Mouse (Mus musculus) erythroblast, embryonic 14.5 days (primary cell): Measurements from ENCODE around the gene Uba3. TPM values are rescaled to one million over a fixed set of nuclear protein-coding genes. Genes with fewer than 3 reads are reported as not detected.

ENCODE experiments used
- H3K27me3 ChIP-seq: 2 replicates; pipeline ENCODE4 v1.6.1; 2012; ENCODE audit warnings: inconsistent platforms; ENCODE audit not compliant: control insufficient read depth
- H3K36me3 ChIP-seq: 2 replicates; pipeline ENCODE4 v1.6.1; 2012; ENCODE audit warnings: mild to moderate bottlenecking, inconsistent platforms; ENCODE audit not compliant: control insufficient read depth
- H3K4me1 ChIP-seq: 2 replicates; pipeline ENCODE4 v1.6.1; 2012; ENCODE audit warnings: inconsistent platforms; ENCODE audit not compliant: control insufficient read depth
- H3K4me3 ChIP-seq: replicated peaks from 2 replicates; pipeline ENCODE3; 2012; ENCODE audit warnings: moderate library complexity, mild to moderate bottlenecking, inconsistent platforms
- H3K9me3 ChIP-seq: 2 replicates; pipeline ENCODE4 v1.6.1; 2012; ENCODE audit warnings: low read length, inconsistent platforms, mixed read lengths; ENCODE audit not compliant: control insufficient read depth
- GATA1 ChIP-seq: IDR thresholded peaks from 2 replicates; pipeline ENCODE4 v1.6.1; 2012; ENCODE audit warnings: low read length, inconsistent platforms, mixed read lengths
- TAL1 ChIP-seq: IDR thresholded peaks from 3 replicates; pipeline ENCODE4 v1.6.1; 2012; ENCODE audit warnings: low read length, inconsistent platforms, mixed read lengths
- polyA plus RNA-seq: library from polyadenylated mRNA; stranded (reverse); fragments of >175 nt; gene quantifications from 2 replicates; pipeline ENCODE4 v1.2.3, GENCODE M21; 2012

Gene Uba3
- polyA plus RNA-seq, 1 experiment = 0.89 TPM

- no peak for TF ChIP-seq GATA1
- no peak for TF ChIP-seq TAL1
- H3K4me3 ChIP-seq = no peak overlapping the region
- peaks cover 35% of the 10 kb centered on the region for H3K36me3 ChIP-seq
- no peaks in the 10 kb centered on the region for H3K4me1 ChIP-seq
- peaks cover 8% of the 10 kb centered on the region for H3K9me3 ChIP-seq
- no peaks in the 10 kb centered on the region; the same call in 1 of the 2 replicates for H3K27me3 ChIP-seq
Measured at GRCm38 (mm10) chr6:97234911-97235668, 29.6 kb upstream of the Uba3 start.

- H3K36me3 ChIP-seq = peaks cover 63% of the 10 kb centered on the region
Measured at GRCm38 (mm10) chr6:97227067-97227847, 21.8 kb upstream of the Uba3 start.

GRCm38 (mm10) chr6:97226083-97226491, 20.6 kb upstream of the Uba3 start:
- H3K36me3 ChIP-seq = peaks cover 59% of the 10 kb centered on the region
- no peaks in the 10 kb centered on the region for H3K9me3 ChIP-seq

More at GRCm38 (mm10) chr6:97227067-97227847, 21.8 kb upstream of the Uba3 start:
- no peaks in the 10 kb centered on the region for H3K9me3 ChIP-seq
- no peaks in the 10 kb centered on the region for H3K27me3 ChIP-seq
- peaks cover 22% of the 10 kb centered on the region for H3K4me1 ChIP-seq
- TF ChIP-seq TAL1 (no peak), GATA1 (no peak)
- no peak overlapping the region for H3K4me3 ChIP-seq

GRCm38 (mm10) chr6:97224505-97224904, 19.1 kb upstream of the Uba3 start:
- TF ChIP-seq GATA1 (no peak), TAL1 (no peak)
- Histone ChIP-seq H3K27me3 (no peaks in the 10 kb centered on the region), H3K9me3 (no peaks in the 10 kb centered on the region), H3K4me1 (peaks cover 36% of the 10 kb centered on the region), H3K36me3 (peaks cover 52% of the 10 kb centered on the region), H3K4me3 (no peak overlapping the region)

More at GRCm38 (mm10) chr6:97226083-97226491, 20.6 kb upstream of the Uba3 start:
- Histone ChIP-seq H3K4me1 (peaks cover 32% of the 10 kb centered on the region), H3K4me3 (no peak overlapping the region), H3K27me3 (no peaks in the 10 kb centered on the region)
- TF ChIP-seq TAL1 (no peak), GATA1 (no peak)

GRCm38 (mm10) chr6:97223566-97223965, 18.1 kb upstream of the Uba3 start:
- no peak for TF ChIP-seq GATA1
- TF ChIP-seq TAL1 = no peak
- peaks cover 41% of the 10 kb centered on the region for H3K4me1 ChIP-seq
- H3K36me3 ChIP-seq = peaks cover 52% of the 10 kb centered on the region
- H3K9me3 ChIP-seq = no peaks in the 10 kb centered on the region
- no peak overlapping the region for H3K4me3 ChIP-seq
- H3K27me3 ChIP-seq = no peaks in the 10 kb centered on the region

- Histone ChIP-seq H3K27me3 (no peaks in the 10 kb centered on the region), H3K36me3 (peaks cover 50% of the 10 kb centered on the region), H3K9me3 (no peaks in the 10 kb centered on the region), H3K4me3 (no peak overlapping the region), H3K4me1 (peaks cover 41% of the 10 kb centered on the region)
- no peak for TF ChIP-seq GATA1
- no peak for TF ChIP-seq TAL1
Measured at GRCm38 (mm10) chr6:97222931-97223467, 17.6 kb upstream of the Uba3 start.

- H3K4me1 ChIP-seq = peaks cover 41% of the 10 kb centered on the region
- peaks cover 47% of the 10 kb centered on the region for H3K36me3 ChIP-seq
Measured at GRCm38 (mm10) chr6:97222321-97222720, 16.9 kb upstream of the Uba3 start.

GRCm38 (mm10) chr6:97221205-97222025, 16.0 kb upstream of the Uba3 start:
- Histone ChIP-seq H3K9me3 (no peaks in the 10 kb centered on the region), H3K4me1 (peaks cover 41% of the 10 kb centered on the region), H3K36me3 (peaks cover 39% of the 10 kb centered on the region), H3K4me3 (no peak overlapping the region), H3K27me3 (no peaks in the 10 kb centered on the region)
- TF ChIP-seq GATA1 (no peak), TAL1 (no peak)

More at GRCm38 (mm10) chr6:97222321-97222720, 16.9 kb upstream of the Uba3 start:
- no peak for TF ChIP-seq TAL1
- no peak for TF ChIP-seq GATA1
- H3K9me3 ChIP-seq = no peaks in the 10 kb centered on the region
- H3K4me3 ChIP-seq = no peak overlapping the region
- no peaks in the 10 kb centered on the region for H3K27me3 ChIP-seq
